Mouse (Mus musculus) urinary bladder, adult 18-20 months (tissue): ENCODE measurements around the gene Slc17a8.

Source experiments
- DNase-seq, 2 experiments: peaks; one replicate each; pipeline ENCODE4 v3.0.0; 2022; ENCODE audit warnings: low spot score in 2 of 2, mixed read lengths in 2 of 2

Gene Slc17a8

DNA sequence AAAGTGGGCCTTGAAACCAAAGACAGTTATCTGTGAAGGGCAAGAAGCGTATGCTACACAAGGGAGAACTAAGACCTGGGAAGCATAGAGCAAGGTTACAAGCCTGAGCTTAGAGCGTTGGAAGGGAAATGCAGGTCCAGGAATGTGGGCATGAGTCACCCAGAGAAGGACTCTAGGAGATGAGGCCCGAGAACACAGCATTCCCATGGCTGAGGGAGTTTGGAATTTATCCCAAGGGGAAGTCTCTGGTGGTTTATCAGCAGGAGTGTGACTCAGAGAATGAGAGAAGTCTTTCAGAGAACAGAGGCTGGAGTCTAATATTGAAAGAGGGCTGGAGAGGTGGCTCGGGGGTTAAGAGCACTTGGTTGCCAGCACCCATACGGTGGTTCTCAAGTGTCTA is 94.0 kb downstream of the Slc17a8 start:
- peak in 1 of 2 experiments; percentile 33 for DNase-seq

DNA sequence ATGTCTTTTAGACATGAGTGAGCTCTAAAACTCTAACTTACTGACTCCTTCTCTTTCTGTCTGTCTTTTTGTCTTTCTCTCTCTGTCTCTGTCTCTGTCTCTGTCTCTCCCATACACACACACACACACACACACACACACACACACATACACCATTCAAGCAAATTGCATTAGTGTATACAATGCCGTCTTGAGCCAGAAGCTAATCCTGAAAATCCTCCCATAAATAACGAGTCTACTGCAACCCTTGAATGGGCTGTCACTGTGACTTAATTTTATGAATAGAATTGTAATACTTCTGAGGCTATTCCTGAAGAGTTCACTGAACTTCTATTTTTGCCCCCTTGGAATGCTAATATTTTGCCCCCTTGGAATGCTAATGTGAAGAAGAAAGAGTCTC is 95.2 kb downstream of the Slc17a8 start:
- DNase-seq = no peak
